Mouse (Mus musculus): ENCODE data around the gene Ranbp10.

DNA sequence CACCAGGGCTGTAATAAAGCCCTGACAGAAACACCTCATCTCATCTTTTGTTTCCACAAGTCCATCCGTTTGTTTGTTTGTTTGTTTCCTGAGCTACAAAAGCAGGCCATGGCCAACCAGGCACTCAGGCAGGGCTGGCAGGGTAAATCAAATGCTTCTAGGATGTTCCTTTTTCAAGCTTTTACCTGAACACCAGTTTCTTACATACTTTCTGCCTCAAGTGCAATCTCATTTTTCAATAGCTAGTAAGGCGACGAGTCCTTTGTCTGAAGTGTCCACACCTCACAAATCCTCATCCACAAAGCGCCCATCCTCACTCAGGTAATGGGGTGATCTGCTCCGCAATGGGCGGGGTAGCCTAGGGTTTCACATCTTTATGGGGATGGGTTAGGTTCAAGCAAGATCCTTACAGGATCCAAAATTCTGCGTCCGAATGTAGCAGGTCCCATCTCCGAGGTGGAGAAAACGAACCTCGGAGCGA is 69.3 kb downstream of the Ranbp10 start:
- TF ChIP-seq FOSL1 (IDR thresholded peaks at IDR 0.05; ENCODE audit: insufficient read depth, low read length, poor library complexity, severe bottlenecking), result no peak
- TF ChIP-seq CTCF (IDR thresholded peaks at IDR 0.05; ENCODE audit: control insufficient read depth, insufficient read depth, insufficient read length), result no peak
- TF ChIP-seq USF1 (IDR thresholded peaks at IDR 0.05; ENCODE audit: low read depth), result no peak
- TF ChIP-seq MAX (IDR thresholded peaks at IDR 0.05), result no peak
- TF ChIP-seq MYOD1 (IDR thresholded peaks at IDR 0.05; ENCODE audit: control insufficient read depth, insufficient read length, low read depth), result no peak
- TF ChIP-seq MYOG (IDR thresholded peaks at IDR 0.05; ENCODE audit: control insufficient read depth, extremely low read depth, insufficient read length), result no peak
